Mouse (Mus musculus): ENCODE results near the gene Fam221b.

Gene Fam221b

GRCm38 (mm10) chr4:43668782-43669427, at the start of gene Fam221b, which contains the start of gene Tmem8b:
Gene Fam221b (minus strand): TSS chr4:43669145.
Gene Tmem8b (plus strand): TSS chr4:43668971.
- WGBS: 2% methylated on average over 40 of the region's 41 CpGs

GRCm38 (mm10) chr4:43713652-43714219, 44.8 kb upstream of the Fam221b start:
- 40% methylated on average over 7 of the region's 7 CpGs for whole genome bisulfite sequencing

- WGBS: 12% methylated on average over 2 of the region's 2 CpGs
Observed at GRCm38 (mm10) chr4:43711821-43712220, 42.9 kb upstream of the Fam221b start.

GRCm38 (mm10) chr4:43709869-43710268, 40.9 kb upstream of the Fam221b start, which contains the start of gene Olfr71:
Gene Olfr71 (minus strand): TSS chr4:43710255.
- WGBS: 33% methylated on average over 6 of the region's 6 CpGs

- 85% methylated on average over 13 of the region's 13 CpGs for WGBS
Observed at GRCm38 (mm10) chr4:43705991-43706390, 37.0 kb upstream of the Fam221b start.

GRCm38 (mm10) chr4:43703851-43704250, 34.9 kb upstream of the Fam221b start:
- WGBS: 79% methylated on average over 8 of the region's 8 CpGs

- 85% methylated on average over 6 of the region's 6 CpGs for WGBS
Observed at GRCm38 (mm10) chr4:43703439-43703838, 34.5 kb upstream of the Fam221b start.

- 93% methylated on average over 6 of the region's 6 CpGs for WGBS
Observed at GRCm38 (mm10) chr4:43700707-43701106, 31.8 kb upstream of the Fam221b start, which contains the start of gene Olfr70. Gene Olfr70 (minus strand): TSS chr4:43700807.

- 57% methylated on average over 13 of the region's 13 CpGs for WGBS
Observed at GRCm38 (mm10) chr4:43696561-43696960, 27.6 kb upstream of the Fam221b start.

GRCm38 (mm10) chr4:43695249-43695671, 26.3 kb upstream of the Fam221b start:
- WGBS: 32% methylated on average over 9 of the region's 9 CpGs

GRCm38 (mm10) chr4:43694439-43695248, 25.7 kb upstream of the Fam221b start:
- WGBS: 94% methylated on average over 1 of the region's 1 CpGs

- 79% methylated on average over 5 of the region's 5 CpGs for WGBS
Observed at GRCm38 (mm10) chr4:43693806-43694241, 24.9 kb upstream of the Fam221b start.

- 36% methylated on average over 5 of the region's 5 CpGs for WGBS
Observed at GRCm38 (mm10) chr4:43691026-43691425, 22.1 kb upstream of the Fam221b start.

- 81% methylated on average over 17 of the region's 17 CpGs for WGBS
Observed at GRCm38 (mm10) chr4:43690021-43690420, 21.1 kb upstream of the Fam221b start.

GRCm38 (mm10) chr4:43679416-43680043, 10.6 kb upstream of the Fam221b start:
- WGBS: 92% methylated on average over 7 of the region's 7 CpGs

- WGBS: 72% methylated on average over 6 of the region's 6 CpGs
Observed at GRCm38 (mm10) chr4:43678541-43678940, 9.6 kb upstream of the Fam221b start.

GRCm38 (mm10) chr4:43675608-43676007, 6.7 kb upstream of the Fam221b start:
- 83% methylated on average over 4 of the region's 4 CpGs for WGBS

GRCm38 (mm10) chr4:43674974-43675373, 6.0 kb upstream of the Fam221b start:
- 84% methylated on average over 5 of the region's 5 CpGs for WGBS

- WGBS: 84% methylated on average over 8 of the region's 8 CpGs
Observed at GRCm38 (mm10) chr4:43673703-43674102, 4.8 kb upstream of the Fam221b start.

GRCm38 (mm10) chr4:43672070-43672469, 3.1 kb upstream of the Fam221b start:
- WGBS: 10% methylated on average over 2 of the region's 2 CpGs

- WGBS: under 1% methylated on average over 23 of the region's 25 CpGs
Observed at GRCm38 (mm10) chr4:43669428-43669794, 466 bp upstream of the Fam221b start.

GRCm38 (mm10) chr4:43666412-43666811, 2.5 kb downstream of the Fam221b start:
- WGBS: 37% methylated on average over 4 of the region's 4 CpGs
